Mouse (Mus musculus): Measurements from ENCODE around the gene Ccdc194. TPM values are rescaled to one million over a fixed set of nuclear protein-coding genes. Genes with fewer than 3 reads are reported as not detected.

Ccdc194 gene
- total RNA-seq, 1 experiment from 2014 or later: not detected

Other genes with a start within 250 kb of the Ccdc194 start
- 160 and 172 TPM in 2 replicates for gene Use1, start 158.9 kb downstream of the Ccdc194 start, total RNA-seq (2017)
- 31.3 and 46.7 TPM in 2 replicates for gene Ocel1, start 154.4 kb downstream of the Ccdc194 start, total RNA-seq (2017)
- gene Nr2f6, start 143.8 kb downstream of the Ccdc194 start, total RNA-seq (2017): 8.6 and 9.2 TPM in 2 replicates
- not detected in 2 replicates for gene Ushbp1, start 129.9 kb downstream of the Ccdc194 start, total RNA-seq (2017)
- gene Babam1, start 128.8 kb downstream of the Ccdc194 start, total RNA-seq (2017): 57.7 and 63.6 TPM in 2 replicates
- 0.61 TPM in 1 of 2 replicates, not detected in the other for gene Ankle1, start 119.7 kb downstream of the Ccdc194 start, total RNA-seq (2017)
- 7.8 and 11.0 TPM in 2 replicates for gene Abhd8, start 62.1 kb downstream of the Ccdc194 start, total RNA-seq (2017)
- 18.0 and 19.5 TPM in 2 replicates for gene Mrpl34, start 60.8 kb downstream of the Ccdc194 start, total RNA-seq (2017)
- 29.2 and 34.6 TPM in 2 replicates for gene Dda1, start 56.5 kb downstream of the Ccdc194 start, total RNA-seq (2017)
- gene Ano8, start 39.7 kb downstream of the Ccdc194 start, total RNA-seq (2017): 6.1 and 8.5 TPM in 2 replicates
- gene Gtpbp3, start 37.6 kb downstream of the Ccdc194 start, total RNA-seq (2017): 15.2 and 19.7 TPM in 2 replicates
- not detected in 2 replicates for gene Plvap, start 14.0 kb downstream of the Ccdc194 start, total RNA-seq (2017)
- gene Bst2, start 11.7 kb upstream of the Ccdc194 start, total RNA-seq (2017): 7.6 and 18.4 TPM in 2 replicates
- gene Mvb12a, start 17.2 kb upstream of the Ccdc194 start, total RNA-seq (2017): 35.4 and 39.8 TPM in 2 replicates
- 0.25 and 0.58 TPM in 2 replicates for gene Tmem221, start 33.2 kb upstream of the Ccdc194 start, total RNA-seq (2017)
- gene Nxnl1, start 40.9 kb upstream of the Ccdc194 start, total RNA-seq (2017): not detected in 2 replicates
- gene Slc27a1, start 43.2 kb upstream of the Ccdc194 start, total RNA-seq (2017): 3.4 and 5.7 TPM in 2 replicates
- 45.6 and 55.1 TPM in 2 replicates for gene Pgls, start 66.5 kb upstream of the Ccdc194 start, total RNA-seq (2017)
- 94.7 and 127 TPM in 2 replicates for gene Fam129c, start 71.9 kb upstream of the Ccdc194 start, total RNA-seq (2017)
- gene Colgalt1, start 85.3 kb upstream of the Ccdc194 start, total RNA-seq (2017): 92.2 and 92.5 TPM in 2 replicates
- 0.12 TPM in 2 replicates for gene Unc13a, start 146.0 kb upstream of the Ccdc194 start, total RNA-seq (2017)
- gene Jak3, start 150.6 kb upstream of the Ccdc194 start, total RNA-seq (2017): 19.0 and 25.7 TPM in 2 replicates
- gene Insl3, start 163.5 kb upstream of the Ccdc194 start, total RNA-seq (2017): 4.5 and 10.0 TPM in 2 replicates
- 0.58 and 0.86 TPM in 2 replicates for gene B3gnt3, start 176.1 kb upstream of the Ccdc194 start, total RNA-seq (2017)
- 78.8 and 80.4 TPM in 2 replicates for gene Fcho1, start 200.0 kb upstream of the Ccdc194 start, total RNA-seq (2017)